Mouse (Mus musculus) neutrophil, adult 5-6 weeks (primary cell): ENCODE measurements around the gene Rpl18. TPM values are rescaled to one million over a fixed set of nuclear protein-coding genes. Genes with fewer than 3 reads are reported as not detected.

Experiments
- ATAC-seq: fragments of 151-379, 151-347 bp; 2 replicates; pipeline ENCODE4 v1.8.0; 2017; ENCODE audit warnings: mild to moderate bottlenecking, moderate TSS enrichment; ENCODE audit not compliant: insufficient number of reproducible peaks, poor library complexity, low FRiP score, severe bottlenecking; ENCODE audit errors: extremely low read depth
- total RNA-seq: library from RNA; stranded (forward); fragments of 200-1000 nt; gene quantifications from 2 replicates; pipeline ENCODE4 v1.2.3, GENCODE M21; 2017

Rpl18 gene
- total RNA-seq, 1 experiment from 2014 or later = 797 TPM

DNA sequence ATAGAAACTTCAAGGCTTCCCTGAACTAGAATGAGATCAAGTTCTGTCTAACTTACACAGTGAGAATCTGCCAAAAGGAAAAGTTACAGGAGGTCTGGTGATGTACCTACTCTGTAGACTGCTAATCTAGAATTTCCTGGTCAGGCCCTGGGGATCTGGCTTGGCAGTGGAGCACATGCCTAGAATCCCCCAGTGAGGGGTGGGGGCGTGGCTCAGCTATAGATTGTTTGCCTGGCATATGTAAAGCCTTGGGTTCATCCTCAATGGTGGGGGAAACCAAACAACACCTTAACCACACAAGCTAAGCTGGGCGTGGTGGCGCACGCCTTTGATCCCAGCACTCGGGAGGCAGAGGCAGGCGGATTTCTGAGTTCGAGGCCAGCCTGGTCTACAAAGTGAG is 17.4 kb upstream of the Rpl18 start:
- ATAC-seq = no peak

DNA sequence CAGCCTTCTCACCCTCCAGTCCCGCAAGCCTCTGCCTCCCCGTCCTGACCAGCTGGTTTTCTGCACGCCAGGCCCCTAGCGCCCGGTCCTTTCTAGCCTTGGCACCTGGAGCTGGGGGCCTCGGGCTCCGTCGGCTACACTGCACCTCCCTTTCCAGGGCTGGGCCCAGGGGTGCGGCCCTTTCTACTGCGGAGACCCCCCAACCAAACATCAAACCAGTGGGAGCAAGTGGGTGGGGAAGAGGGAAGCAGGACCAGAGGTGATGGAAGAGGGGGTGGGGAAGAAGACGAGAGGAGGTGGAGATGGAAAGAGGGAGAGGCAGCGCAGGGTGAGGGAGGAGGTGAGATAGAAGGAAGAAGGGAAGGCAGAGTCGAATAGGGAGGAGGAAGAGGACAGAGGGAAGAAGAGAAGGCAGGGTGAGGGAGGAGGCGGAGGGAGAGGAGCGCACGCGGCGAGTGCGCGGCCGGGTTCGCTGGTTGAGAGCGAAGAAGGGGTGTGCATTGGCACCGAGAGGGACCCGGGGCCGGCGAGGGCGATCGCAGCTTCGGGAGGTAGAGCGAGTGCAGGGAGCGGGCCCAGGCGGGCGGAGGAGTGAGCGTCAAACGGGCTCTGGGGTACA is 15.6 kb upstream of the Rpl18 start, which contains the start of gene Car11:
Car11 (plus strand) TSS at position 321 of the 619 bp plus-strand sequence.
- ATAC-seq = no peak

DNA sequence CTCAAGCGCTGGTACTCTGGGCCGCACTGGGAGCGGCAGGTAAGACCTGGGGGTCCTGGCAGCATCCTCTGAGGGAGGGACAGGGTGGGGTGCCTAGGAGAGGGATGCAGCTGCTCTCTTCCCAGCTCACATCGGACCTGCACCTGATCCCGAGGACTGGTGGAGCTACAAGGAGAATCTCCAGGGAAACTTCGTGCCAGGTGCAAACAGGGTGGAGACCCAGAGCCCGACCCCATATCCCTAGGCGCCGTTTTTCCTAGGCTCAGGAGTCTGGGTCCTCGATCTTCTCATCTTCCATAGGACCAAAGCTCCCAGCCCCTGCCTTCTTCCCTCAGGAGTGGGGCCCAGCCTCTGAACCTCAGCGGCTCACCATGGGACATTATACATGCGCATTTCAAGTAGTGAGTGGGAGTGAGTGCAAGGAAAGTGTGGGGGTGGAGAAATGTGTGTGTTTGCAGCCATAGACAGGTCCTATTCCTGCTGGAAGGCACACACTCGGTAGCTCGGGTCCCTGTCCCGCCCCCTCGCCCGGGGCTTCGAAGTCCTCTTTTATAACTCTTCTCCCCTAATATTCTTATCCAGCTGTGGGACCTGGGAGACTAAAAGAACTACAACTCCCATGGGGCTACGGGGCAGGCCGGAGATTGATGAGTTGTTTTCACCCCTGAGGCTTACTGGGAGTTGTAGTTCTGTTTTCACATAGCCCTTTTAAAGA is 14.8 kb upstream of the Rpl18 start:
- no peak for ATAC-seq

DNA sequence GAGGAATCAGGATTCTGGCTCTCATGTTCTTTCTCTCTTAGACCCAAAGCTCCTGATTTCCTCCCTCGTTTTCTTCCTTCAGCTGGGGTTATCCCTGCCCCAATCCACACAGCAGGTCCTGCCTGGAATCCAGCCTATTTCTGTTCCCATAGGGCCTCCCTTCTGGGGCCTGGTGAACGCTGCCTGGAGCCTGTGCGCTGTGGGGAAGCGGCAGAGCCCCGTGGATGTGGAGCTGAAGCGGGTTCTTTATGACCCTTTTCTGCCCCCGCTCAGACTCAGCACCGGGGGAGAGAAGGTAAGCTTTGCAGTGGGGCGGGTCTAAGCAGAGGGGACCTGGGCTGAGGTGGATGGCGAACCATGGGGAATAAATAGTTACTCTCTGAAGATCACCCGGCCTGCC is 14.2 kb upstream of the Rpl18 start:
- no peak for ATAC-seq

DNA sequence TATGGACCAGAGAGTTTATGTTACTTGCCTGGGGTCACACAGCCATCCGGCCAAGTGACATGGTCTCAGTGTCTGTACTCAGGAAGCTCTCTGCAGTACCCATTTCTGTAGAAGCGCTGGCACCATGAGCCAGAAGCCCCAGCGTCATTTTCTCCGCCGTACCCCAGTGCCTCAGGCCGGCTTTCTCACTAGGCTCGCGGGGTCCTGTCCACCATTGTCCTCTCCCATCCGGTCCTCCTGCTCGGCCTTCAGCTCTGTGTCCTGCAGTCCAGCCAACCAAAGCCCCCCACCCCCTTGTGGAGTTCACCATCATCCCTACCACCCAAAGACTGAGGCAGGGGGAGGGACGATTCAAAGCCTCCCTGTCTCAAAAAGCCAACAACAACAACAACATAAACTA is 13.7 kb upstream of the Rpl18 start:
- ATAC-seq = no peak

DNA sequence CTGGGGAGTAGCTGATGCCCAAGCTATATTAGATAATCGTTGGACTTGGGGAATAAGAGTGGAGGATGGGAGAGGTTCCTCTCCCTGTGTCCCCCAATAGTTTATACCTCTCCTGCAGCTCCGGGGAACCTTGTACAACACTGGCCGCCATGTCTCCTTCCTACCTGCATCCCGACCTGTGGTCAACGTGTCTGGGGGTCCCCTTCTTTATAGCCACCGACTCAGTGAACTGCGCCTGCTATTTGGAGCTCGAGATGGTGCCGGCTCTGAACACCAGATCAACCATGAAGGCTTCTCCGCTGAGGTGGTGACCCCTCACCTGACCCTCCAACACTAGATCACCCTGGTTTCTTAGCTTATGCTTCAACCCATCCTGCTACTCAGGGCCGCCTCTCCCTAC is 12.9 kb upstream of the Rpl18 start:
- ATAC-seq = no peak

DNA sequence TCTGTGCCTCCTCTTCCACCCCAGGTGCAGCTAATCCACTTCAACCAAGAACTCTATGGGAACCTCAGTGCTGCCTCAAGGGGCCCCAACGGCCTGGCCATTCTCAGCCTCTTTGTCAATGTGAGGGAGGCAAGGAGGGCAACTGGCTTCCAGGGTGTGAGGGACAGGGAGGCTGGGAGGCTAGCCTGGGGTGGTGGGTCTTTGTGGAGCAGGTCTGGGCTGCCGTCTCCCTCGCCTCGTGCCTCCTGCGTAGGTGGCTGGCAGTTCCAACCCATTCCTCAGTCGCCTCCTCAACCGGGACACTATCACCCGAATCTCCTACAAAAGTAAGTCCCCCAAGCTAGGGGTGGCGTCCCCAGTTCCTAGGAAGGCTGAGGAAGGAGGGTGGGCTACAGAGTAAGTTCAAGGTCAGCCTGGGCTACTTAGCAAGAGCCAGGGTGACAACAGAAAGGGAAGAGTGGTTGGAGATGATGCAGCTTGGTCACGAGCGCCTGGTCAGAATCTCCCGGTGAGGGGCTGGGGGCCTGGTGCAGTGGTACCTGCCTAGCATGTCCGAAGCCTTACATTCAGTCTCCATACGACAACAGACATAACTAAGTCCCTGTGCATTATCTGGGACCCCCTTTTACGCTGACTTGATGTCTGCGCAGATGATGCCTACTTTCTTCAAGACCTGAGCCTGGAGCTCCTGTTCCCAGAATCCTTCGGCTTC is 12.3 kb upstream of the Rpl18 start:
- ATAC-seq = no peak

DNA sequence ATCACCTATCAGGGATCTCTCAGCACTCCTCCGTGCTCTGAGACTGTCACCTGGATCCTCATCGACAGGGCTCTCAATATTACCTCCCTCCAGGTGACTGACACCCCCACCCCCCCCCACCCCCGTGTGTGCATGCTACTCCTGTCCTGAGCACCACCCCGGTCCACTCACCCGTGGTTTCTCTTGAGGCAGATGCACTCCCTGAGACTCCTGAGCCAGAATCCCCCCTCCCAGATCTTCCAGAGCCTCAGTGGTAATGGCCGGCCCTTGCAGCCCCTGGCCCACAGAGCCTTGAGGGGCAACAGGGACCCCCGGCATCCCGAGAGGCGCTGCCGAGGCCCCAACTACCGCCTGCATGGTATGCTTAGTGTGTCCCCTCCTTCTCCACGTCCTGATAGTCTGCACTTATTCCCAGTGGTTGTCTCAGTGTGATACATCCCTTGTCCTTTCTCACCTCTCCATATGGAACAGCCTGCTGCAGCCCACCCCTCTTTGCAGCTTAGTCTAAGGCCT is 11.7 kb upstream of the Rpl18 start:
- no peak for ATAC-seq

DNA sequence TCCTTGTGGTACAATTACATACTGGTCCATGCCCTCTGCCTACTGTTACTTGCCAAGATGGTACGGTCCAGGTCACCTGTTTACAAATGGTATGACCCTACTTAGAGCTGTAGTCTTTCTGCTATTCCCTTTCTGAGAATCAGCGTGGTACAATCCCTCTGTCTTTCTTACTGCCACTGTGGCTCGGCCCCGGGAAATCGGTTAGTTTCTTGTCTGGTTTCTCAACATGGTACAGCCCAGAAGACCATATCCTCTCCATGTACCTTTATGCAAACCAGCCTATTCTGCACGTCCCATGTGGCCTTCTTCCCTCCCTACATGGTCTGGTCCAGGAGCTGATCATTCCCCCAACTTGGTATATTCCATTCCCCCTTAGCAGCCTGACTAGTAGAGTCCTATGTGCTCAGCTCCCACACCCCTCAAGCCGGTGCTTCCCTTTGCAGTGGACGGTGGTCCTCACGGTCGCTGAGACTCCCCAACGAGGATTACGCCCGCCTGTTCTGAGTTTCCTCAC is 11.2 kb upstream of the Rpl18 start:
- ATAC-seq = no peak

DNA sequence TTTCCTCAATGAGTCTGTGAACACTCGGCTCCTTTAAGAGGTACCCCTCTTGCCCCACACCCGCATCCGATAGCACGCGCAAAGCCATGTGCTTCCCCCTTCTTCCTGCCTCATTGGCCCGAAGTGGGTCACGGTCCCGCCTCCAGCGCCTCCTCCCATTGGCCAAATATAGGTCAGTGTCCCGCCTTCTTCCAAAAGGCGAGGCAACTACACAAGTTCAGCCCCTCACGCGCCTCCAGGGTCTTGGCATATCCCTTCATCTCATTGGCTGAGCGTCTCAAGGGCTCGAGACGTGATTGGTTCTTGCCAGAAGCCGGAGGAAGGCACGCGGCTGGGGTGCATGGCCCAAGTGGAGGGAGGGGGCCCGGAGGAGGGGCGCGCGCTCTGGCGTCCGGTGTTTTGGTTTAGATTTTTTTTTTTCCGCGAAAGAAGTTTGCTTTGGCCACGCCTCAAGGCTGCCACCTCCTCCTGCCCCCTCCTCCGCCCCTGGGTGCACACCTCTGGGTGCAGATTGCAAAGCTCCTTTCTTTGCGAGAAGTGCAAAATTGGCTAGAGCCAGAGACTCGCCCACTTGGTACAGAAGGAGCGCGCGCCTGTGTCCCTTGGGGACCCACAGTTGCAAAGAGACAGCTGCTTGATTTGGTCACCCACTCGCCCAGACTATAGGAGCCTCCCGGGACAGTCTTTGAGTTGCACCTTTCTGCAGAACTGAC is 10.4 kb upstream of the Rpl18 start, which contains the start of gene Dbp:
Dbp (plus strand) TSS at position 359 of the 713 bp plus-strand sequence.
- ATAC-seq = peak; percentile 80

DNA sequence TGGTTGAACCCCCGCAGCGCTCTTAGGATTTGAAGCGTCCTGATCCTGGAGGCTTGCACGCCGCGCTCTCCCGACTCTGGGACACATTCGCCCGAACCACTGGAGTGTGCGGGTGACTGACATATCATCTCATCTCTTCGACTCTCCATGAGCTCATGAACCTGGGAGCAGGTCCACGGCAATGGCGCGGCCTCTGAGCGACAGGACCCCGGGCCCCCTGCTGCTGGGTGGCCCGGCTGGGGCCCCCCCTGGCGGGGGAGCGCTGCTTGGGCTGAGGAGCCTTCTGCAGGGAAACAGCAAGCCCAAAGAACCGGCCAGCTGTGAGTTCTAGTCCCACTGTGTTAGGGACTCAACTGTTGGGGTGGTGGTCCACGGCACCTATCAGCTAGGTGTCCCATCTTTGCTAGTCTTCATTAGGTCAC is 9.8 kb upstream of the Rpl18 start:
- ATAC-seq = no peak

DNA sequence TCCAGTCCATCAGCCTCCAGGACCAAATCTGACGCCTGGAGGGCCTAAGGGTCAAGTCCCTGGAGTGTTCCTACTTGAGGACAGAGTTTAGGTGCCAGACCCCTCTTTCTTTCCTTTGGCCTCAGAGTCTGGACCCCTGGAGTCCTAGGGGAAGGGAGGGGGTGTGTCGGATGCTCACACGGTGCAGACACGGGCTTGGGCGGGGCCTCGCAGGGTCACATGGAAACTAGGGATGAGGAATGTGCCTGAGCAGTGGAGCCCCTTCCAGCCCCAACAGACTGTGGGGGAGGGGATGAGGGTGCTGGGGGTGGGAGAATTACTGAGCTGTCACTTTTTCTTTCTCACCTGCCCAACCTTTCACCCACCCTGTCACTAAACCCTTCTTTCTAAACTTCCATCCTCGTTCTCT is 9.4 kb upstream of the Rpl18 start:
- no peak for ATAC-seq

DNA sequence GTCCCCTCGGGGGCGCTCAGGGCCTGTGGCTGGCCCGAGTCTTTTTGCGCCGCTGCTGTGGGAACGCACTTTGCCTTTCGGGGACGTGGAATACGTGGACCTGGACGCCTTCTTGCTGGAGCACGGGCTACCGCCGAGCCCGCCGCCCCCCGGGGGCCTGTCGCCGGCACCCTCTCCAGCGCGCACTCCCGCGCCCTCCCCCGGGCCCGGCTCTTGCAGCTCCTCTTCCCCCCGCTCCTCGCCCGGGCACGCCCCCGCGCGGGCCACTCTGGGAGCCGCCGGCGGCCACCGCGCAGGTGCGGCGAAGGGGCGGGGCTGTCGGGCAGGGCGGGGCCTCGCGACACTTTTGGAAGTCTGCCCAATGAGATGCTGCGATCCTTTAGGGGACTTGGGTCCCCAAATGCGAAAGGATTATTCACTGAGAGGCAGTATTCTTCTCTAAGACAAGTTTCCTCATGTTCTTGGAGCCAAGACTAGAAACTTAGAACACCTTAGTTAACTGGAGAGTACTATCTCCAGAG is 8.5 kb upstream of the Rpl18 start:
- no peak for ATAC-seq

DNA sequence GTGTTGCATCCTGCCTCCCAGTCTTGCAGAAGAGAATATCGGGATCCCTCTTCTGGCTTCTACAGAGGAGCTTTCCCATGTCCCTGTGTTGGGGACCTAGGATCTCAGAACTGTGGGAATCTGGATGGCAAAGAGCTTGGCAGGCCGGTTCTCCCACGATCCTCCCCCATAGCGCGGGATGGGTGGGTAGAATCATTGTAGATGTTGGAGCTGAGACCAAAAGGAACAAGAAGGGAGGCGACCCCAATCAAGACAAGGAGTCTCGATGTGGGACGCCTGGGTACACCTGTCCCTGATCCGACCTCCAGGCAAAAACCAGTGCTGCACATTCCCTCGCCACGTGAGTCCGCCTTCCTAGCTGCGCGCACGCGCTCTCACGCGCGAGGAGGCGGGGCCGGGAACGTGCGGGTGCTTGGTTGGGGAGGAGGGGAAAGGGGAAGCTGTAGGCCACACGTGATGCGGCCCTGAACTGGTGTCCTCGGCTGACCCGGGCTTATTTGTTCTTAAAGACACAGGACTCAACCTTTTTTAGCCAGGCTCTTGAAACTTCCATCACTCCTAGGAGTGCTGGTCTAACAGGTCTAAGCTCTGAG is 7.8 kb upstream of the Rpl18 start:
- peak; percentile 59 for ATAC-seq

DNA sequence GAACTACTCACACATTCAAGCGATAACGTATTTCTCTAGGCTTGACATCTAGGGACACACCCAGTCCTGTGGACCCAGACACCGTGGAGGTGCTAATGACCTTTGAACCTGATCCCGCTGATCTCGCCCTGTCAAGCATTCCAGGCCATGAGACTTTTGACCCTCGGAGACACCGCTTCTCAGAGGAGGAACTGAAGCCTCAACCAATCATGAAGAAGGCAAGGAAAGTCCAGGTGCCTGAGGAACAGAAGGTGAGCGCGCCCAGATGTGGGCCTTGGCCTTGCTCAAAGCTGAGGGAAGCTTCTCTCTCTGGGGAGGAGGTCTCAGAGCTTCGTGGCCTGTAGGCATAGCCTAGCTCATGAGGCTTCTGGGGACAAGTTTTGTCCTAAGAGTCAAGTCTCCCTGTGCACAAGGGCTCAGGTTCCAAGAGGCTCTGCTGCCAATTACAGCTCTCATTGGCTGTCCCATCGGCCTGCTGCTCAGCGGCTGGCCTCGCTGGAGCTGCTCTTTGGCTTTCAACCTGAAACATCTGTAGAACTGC is 7.0 kb upstream of the Rpl18 start:
- no peak for ATAC-seq

DNA sequence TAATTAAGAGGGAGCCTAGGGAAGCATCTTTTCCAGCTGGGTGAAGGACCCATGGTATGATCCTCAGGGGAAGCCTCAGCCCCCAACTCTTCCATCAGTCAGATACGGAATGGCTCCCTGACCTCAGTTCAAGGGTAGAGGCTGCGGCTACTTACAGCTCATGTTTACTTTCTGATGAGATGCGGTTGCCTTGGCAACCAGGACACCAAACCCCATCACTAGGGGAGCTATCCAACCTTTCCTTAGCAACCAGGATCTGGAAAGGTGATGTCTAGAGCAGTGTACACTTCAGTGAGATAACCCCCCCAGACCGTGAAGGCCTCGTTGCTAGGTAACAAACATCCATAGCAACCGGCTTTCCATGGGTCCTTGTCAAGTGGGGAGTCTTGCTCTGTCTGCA is 6.2 kb upstream of the Rpl18 start:
- no peak for ATAC-seq

DNA sequence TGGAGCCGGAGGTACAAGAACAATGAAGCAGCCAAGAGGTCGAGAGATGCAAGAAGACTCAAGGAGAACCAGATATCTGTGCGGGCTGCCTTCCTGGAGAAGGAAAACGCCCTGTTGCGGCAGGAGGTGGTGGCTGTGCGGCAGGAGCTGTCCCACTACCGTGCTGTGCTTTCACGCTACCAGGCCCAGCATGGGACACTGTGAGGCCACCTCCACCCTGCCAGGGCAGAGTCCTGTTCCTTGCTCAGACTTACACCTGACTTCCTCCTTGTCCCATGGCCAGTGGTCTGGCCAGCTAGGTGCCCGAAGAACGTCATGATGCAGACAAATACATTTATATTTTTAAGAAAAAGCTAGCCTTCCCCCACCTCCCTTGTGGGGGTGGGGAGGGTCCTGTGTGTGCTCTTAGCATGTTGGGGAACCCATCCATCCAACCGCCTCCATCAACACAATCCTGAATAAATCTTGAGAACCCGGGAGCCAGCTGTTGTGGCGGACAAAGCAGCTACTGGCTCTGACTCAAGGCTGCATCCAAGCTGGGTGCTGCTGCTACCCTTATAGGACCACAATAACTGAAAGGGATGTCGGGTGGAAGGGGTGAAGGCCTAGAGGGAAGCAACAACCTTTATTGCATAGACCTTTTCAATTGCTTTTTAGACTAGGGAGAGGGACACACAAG is 5.4 kb upstream of the Rpl18 start:
- no peak for ATAC-seq
